Mouse (Mus musculus) lung, postnatal 0 days (tissue): Measurements from ENCODE around the gene Ccdc73.

Experiments used
- CTCF ChIP-seq: IDR thresholded peaks from 2 replicates; pipeline ENCODE4 v1.5.1; 2016; ENCODE audit warnings: antibody characterized with exemption, mild to moderate bottlenecking
- EP300 ChIP-seq: IDR thresholded peaks from 2 replicates; pipeline ENCODE4 v1.6.1; 2016; ENCODE audit warnings: antibody characterized with exemption, mild to moderate bottlenecking, control low read depth

DNA sequence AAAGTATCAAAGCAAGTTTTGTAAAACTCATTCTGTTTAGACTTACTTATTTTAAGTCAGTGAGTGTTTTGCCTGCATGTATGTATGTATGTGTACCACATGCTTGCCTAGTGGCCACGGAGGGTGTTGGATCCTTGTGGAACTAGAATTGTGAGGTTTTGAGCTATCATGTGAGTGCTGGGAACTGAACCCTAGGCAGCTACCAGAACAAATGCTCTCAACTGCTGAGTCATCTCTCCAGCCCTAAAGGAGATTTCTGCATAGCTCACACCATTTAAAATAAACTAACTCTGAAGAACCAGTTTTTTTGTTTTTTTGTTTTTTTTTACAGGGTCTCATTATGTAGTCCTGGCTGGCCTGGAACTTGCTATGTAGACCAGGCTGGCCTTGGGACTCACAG lies 11.4 kb upstream of the Ccdc73 start:
- TF ChIP-seq CTCF (no peak), EP300 (no peak)
